Mouse (Mus musculus) cerebellum, adult 11-12 months (tissue): Measurements from ENCODE around the gene Bmyc.
"Not testable (repeated sequence)": the region's sequence is repeated elsewhere in the genome, so short reads cannot be mapped to it uniquely, and the experiment has no call there.

Experiments
- DNase-seq: peaks from one replicate; pipeline ENCODE4 v3.0.0; 2022

Gene Bmyc

DNA sequence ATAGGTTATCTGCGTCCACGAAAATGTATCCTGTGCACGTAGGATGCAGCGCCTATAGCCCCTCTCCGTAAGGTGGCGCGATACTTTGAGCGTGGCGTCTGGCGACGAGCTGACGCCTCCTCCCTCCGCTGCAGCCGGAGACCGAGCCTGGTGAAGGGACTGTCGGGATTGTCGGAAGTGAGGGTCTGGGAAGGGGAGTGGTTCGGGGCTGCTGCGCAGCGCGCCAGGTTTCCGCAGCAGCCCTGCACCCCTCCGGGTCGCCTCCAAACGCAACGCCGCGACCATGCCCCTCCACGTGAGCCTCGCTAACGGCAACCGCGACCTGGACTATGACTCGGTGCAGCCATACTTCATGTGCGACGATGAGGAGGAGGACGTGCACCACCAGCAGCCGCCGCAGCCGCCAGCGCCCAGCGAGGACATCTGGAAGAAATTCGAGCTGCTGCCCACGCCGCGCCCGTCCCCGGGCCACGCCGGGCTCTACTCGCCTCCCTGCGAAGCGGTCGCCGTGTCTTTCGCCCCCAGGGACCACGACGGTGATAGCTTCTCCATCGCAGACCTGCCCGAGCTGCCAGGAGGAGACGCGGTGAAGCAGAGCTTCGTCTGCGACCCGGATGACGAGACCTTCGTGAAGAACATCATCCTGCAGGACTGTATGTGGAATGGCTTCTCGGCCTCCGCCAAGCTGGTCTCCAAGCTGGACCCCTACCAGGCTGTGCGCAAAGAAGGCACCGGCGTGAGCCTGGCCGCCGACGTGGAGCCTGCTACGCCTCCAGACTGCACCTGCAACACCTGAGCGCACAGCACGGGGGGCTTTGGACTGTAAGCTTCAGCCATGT lies at the start of gene Bmyc:
Bmyc (plus strand) TSS at position 97 of the 839 bp plus-strand sequence.
- peak; percentile 87 for DNase-seq

GRCm38 (mm10) chr2:25657246-25657645 lies 49.3 kb upstream of the Bmyc start:
- peak; percentile 27 for DNase-seq

GRCm38 (mm10) chr2:25657652-25658051 lies 48.9 kb upstream of the Bmyc start, which contains the start of gene Lcn5:
Gene Lcn5 (plus strand): TSS chr2:25657952.
- DNase-seq, result no peak

DNA sequence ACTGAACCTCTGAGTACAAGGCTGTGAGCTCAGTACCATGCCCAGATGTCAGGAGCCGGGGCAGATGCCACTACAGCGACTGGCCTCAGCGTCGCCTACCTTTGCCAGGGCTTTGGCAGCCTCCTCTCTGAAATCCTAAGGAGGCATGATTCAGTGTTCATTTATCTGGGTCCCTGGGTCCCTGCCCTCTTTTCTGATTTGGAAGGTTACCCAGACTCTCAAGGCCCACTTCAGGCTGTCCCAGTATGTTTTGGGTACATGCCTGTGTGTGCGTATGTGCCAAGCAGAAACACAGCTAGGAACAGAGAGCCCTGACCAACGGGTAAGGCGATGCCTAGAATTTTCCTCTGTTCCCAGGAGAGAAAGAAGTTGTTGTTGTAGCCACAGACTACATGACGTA lies 46.3 kb upstream of the Bmyc start:
- DNase-seq, result no peak

DNA sequence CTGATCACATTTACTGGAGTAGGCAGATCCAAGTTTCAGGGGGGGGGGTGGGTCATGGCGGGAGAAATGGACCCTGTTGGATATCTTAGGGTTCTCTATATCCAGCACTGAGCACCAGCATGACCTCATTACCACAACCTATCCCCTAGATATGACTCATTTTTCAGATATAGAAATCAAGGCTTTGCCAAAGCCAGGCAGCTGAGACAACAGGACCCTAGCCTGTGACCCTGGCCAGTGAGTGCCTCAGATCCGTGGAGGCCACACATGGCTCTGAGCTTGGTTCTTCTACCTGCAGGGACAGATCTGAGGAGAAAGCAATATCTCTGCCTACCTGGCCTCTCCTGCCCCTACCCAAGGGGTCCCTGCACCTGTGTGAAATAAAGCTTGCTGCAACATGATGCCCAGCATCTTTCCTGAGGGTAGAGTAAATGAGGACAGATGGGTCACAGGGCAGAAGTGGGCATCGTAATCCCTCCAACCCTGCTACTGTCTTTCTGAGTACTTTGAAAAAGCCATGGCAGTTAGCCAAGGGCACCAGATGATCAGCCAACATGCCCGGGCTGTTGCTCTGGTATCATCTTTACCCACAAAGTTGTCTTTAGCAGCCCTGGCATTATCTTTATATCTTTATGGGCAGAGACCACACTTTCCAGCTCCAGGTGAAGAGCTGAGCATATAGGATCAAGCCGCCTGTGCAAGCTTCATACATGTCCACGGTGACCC lies 45.1 kb upstream of the Bmyc start:
- DNase-seq, result no peak

- DNase-seq, result no peak
These were observed 43.0 kb upstream of the Bmyc start for GRCm38 (mm10) chr2:25663511-25663910.

GRCm38 (mm10) chr2:25664125-25664524 lies 42.4 kb upstream of the Bmyc start:
- no peak for DNase-seq

DNA sequence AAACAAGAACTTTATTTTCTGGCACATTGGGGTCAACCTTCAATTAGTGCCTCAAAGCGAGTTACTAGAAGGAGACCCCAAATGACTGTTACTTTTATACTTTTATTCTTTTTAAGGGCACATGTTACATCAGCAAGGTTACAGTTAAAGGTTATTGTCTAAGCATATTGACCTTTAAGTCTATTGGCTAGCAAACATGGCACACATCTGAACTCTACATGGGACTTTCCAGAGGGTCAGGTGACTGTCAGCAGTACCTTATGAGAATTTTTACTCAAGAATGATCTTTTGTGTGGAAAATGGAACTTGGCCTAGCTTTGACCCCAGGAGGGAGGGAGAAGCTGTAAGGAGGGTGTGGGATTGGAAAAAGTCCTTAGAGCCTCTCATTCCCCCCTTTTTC lies 40.0 kb upstream of the Bmyc start:
- no peak for DNase-seq

DNA sequence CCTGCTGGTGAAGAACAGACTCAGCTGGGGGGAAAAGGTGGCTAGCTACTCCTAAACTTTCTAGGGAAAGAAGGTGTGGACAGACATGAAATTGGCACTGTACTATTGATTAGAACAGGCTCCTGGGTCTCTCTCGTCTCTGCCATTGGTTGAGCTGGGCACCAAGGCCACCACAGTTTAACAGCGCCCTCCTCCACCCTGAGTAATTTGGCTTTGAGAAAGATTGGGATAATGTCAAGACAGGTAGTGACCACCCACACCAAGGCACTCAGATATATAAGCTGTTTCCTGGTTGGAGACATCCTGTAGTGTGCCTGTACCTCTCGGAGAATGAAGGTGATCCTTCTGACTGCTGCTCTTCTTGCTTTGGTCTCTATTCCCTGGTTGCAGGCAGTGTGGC lies 30.1 kb upstream of the Bmyc start, which contains the start of gene Lcn6:
Lcn6 (plus strand) TSS at position 301 of the 400 bp plus-strand sequence.
- no peak for DNase-seq

DNA sequence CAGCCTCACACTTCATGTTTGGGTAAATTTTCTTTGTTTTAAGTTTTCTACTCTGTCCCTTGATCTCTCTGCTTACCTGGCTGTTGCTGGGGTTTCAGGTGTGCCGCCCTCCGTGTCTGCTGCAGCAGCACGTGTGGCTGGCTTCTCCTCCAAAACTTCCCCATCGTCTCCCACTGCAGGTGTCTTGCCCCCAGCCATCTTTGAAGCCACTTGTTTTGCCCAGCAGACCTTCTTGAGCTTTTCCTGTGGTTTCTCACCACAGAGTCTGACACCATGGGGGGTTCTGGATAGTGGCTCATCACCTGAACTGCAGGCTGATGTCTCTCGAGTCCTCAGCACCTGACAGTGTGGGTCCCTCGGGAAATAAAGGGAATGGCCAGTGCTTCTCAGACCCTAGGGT lies 27.0 kb upstream of the Bmyc start:
- no peak for DNase-seq

DNA sequence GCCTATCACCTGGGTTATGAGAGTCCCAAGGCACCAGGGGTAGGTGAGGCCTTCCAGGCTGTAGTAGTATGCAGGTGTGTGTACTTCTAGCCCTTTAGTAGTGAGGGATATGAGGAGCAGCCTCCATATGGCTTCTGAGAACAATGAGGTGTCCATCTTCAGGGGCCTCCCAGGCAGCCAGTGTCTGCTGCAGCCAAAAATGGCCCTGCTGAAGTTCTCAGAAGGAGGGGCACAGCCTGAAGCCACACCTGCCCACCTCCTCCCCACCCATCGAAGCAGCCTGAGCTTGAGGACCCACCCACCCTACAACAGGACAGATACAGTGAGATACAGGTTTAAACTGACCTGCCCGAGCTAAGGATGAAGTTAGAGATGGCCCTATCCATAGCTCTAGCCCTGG lies 24.1 kb upstream of the Bmyc start, which contains the start of gene Lcn10:
Lcn10 (plus strand) TSS at position 301 of the 400 bp plus-strand sequence.
- DNase-seq, result no peak

DNA sequence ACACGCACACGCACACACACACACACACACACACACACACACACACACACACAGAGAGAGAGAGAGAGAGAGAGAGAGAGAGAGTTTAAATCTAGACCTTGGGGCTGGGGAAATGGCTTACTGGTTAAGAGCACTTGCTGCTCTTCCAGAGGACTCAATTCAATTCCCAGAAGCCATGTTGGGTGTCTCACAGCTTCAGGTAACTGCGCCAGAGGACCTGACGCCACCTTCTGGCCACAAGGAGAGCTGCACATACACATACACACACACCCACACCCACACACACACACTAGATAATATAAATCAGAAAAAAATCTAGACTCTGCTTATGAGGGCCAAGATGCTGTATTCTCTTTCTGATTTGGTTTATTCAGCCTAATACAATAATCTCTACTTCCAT lies 19.6 kb upstream of the Bmyc start:
- DNase-seq, result no peak

GRCm38 (mm10) chr2:25694605-25695004 lies 11.9 kb upstream of the Bmyc start:
- DNase-seq, result peak; percentile 14

- no peak for DNase-seq
These were observed 9.6 kb upstream of the Bmyc start for GRCm38 (mm10) chr2:25696951-25697350.

DNA sequence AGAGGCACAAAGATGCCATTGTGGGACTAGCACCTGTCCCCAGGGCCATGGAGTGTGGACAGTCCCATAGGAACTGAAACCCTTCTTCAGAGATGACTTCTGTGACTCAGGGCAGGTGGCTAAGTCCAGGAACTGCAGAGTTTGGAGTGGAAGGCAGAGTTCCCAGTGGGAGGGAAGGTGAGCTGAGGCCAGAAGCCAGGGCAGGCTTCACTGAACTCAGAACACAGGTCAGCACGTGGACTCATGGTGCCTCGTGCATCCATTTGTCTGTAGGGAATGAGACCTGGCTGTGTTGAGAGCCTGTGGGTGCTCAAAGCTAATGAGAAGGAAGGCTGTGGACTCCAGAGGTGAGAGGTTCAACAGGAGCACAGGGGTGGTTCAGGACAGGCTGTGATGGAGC lies 7.8 kb upstream of the Bmyc start:
- DNase-seq, result no peak

GRCm38 (mm10) chr2:25699743-25700142 lies 6.8 kb upstream of the Bmyc start, which contains the start of gene Obp2a:
Gene Obp2a (plus strand): TSS chr2:25700043.
- DNase-seq, result not testable (repeated sequence)

DNA sequence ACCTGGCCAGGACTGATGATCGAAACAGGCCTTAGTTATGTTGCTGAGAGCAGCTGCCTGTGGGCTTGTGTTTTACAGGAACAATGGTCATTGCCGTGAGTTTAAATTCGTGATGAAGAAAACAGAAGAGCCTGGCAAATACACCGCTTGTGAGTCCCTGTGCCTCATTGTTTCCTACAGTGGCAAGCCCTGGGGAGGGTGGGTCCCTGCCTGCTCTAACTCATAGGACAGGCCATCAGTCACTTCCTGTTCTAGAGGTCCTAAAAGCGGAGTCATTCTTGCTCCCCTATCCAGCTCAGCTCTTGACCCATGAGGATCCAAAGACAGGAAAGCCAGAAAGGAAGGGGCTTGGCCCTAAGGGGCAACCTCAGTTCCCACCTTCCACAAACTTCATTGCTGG lies 5.5 kb upstream of the Bmyc start:
- DNase-seq, result no peak

- DNase-seq, result no peak
These were observed 2.8 kb upstream of the Bmyc start for GRCm38 (mm10) chr2:25703706-25704105.

GRCm38 (mm10) chr2:25708121-25708520 lies 1.6 kb downstream of the Bmyc start:
- DNase-seq, result peak; percentile 49

- DNase-seq, result not testable (repeated sequence)
These were observed 2.5 kb downstream of the Bmyc start for GRCm38 (mm10) chr2:25709056-25709455.

- not testable (repeated sequence) for DNase-seq
These were observed 3.3 kb downstream of the Bmyc start for GRCm38 (mm10) chr2:25709791-25710190.

DNA sequence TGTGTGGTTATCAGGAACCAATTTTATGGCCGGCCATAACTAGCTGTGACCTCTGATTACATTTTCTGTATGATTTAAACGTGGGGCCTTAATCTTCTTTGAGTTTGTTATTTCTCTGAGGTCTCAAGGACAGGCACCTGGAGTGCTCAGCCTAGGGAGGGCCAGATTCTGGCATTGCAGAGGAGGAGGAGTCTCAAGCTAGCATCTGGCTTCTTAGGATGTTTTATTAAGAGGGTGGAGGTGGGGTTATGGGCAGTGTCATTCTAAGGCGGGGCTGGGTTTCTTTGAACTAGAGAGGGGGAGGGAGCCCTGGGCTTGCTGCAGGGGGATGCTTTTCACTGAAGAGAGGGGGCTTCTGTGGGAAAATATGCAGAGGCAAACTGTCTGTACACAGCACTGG lies 5.1 kb downstream of the Bmyc start:
- DNase-seq, result not testable (repeated sequence)

DNA sequence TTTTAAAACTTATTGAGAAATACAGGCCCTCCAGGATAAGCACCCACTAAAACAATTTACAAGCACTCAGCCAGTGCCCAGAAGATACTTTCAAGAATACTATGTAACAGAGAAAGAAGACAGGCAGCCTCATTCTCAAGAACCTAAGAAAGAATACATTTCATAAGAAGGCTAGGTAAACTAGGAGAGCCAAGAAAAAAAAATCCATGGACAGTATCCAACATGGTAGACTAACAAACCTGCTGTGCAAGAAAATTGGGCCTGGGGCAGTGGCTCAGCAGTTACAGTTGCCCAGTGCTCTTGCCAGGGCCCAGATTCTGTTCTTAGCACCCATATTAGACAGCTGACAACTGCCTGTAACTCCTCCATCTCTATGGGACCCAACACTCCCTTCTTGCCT lies 10.7 kb downstream of the Bmyc start:
- DNase-seq, result no peak
